Mouse (Mus musculus): ENCODE data around the gene Rfesd. TPM values are rescaled to one million over a fixed set of nuclear protein-coding genes. Genes with fewer than 3 reads are reported as not detected.

Gene Rfesd
- 15.3 and 16.0 TPM in 2 replicates for polyA plus RNA-seq (2014; fragmentation: Nextera tagmentation; extraction: Ambion mirVana)

GRCm38 (mm10) chr13:76017974-76018843 lies at the start of gene Rfesd:
Gene Rfesd, minus strand, starts transcription at chr13:76018719.
- H3K27ac ChIP-seq (ENCODE audit: low read depth), result peak within 1 kb of the TSS; percentile 95
- 1% methylated on average over 50 of the region's 50 CpGs for WGBS
- peaks cover 7% of the 10 kb centered on the region; the same call in 1 of the 2 replicates for H3K4me1 ChIP-seq (replicated peaks; ENCODE audit: control insufficient read depth, insufficient read depth, low read length)
- peak; percentile 99 for ATAC-seq (replicated peaks; ENCODE audit: low FRiP score, low TSS enrichment, low read depth)
- peak within 1 kb of the TSS; percentile 96 for H3K9ac ChIP-seq (ENCODE audit: low read length)
- no peaks in the 10 kb centered on the region for H3K36me3 ChIP-seq (ENCODE audit: control insufficient read depth, insufficient read depth, low read length)
- H3K27me3 ChIP-seq (replicated peaks; ENCODE audit: control insufficient read depth, insufficient read depth, low read length), result no peaks in the 10 kb centered on the region
- peak within 1 kb of the TSS; percentile 76 for H3K4me2 ChIP-seq (ENCODE audit: low read length)
- no peaks in the 10 kb centered on the region for H3K9me3 ChIP-seq (ENCODE audit: control insufficient read depth, low read length)
- peak; percentile 96 for DNase-seq (ENCODE audit: low spot score)
- H3K4me3 ChIP-seq (ENCODE audit: low read depth, low read length), result peak within 1 kb of the TSS; percentile 81

GRCm38 (mm10) chr13:76064363-76064945 lies 45.9 kb upstream of the Rfesd start:
- ATAC-seq (replicated peaks; ENCODE audit: low FRiP score, low TSS enrichment, low read depth) (no peak), DNase-seq (ENCODE audit: low spot score) (no peak)

GRCm38 (mm10) chr13:76063548-76063947 lies 45.0 kb upstream of the Rfesd start:
- no peak overlapping the region for H3K4me3 ChIP-seq (ENCODE audit: low read depth, low read length)
- H3K4me2 ChIP-seq (ENCODE audit: low read length), result no peak overlapping the region
- WGBS, result 85% methylated on average over 4 of the region's 4 CpGs
- H3K27ac ChIP-seq (ENCODE audit: low read depth), result no peak overlapping the region
- no peak overlapping the region for H3K9ac ChIP-seq (ENCODE audit: low read length)
- H3K9me3 ChIP-seq (ENCODE audit: control insufficient read depth, low read length), result no peaks in the 10 kb centered on the region
- no peaks in the 10 kb centered on the region for H3K4me1 ChIP-seq (replicated peaks; ENCODE audit: control insufficient read depth, insufficient read depth, low read length)
- H3K36me3 ChIP-seq (ENCODE audit: control insufficient read depth, insufficient read depth, low read length), result peaks cover 3% of the 10 kb centered on the region; the same call in 1 of the 2 replicates
- no peak for DNase-seq (ENCODE audit: low spot score)
- no peak for ATAC-seq (replicated peaks; ENCODE audit: low FRiP score, low TSS enrichment, low read depth)
- H3K27me3 ChIP-seq (replicated peaks; ENCODE audit: control insufficient read depth, insufficient read depth, low read length), result no peaks in the 10 kb centered on the region

More at GRCm38 (mm10) chr13:76064363-76064945, 45.9 kb upstream of the Rfesd start:
- no peaks in the 10 kb centered on the region for H3K27me3 ChIP-seq (replicated peaks; ENCODE audit: control insufficient read depth, insufficient read depth, low read length)
- H3K4me1 ChIP-seq (replicated peaks; ENCODE audit: control insufficient read depth, insufficient read depth, low read length), result no peaks in the 10 kb centered on the region
- H3K4me3 ChIP-seq (ENCODE audit: low read depth, low read length), result no peak overlapping the region
- no peak overlapping the region for H3K4me2 ChIP-seq (ENCODE audit: low read length)
- H3K27ac ChIP-seq (ENCODE audit: low read depth), result no peak overlapping the region
- WGBS, result 86% methylated on average over 13 of the region's 13 CpGs
- H3K36me3 ChIP-seq (ENCODE audit: control insufficient read depth, insufficient read depth, low read length), result peaks cover 3% of the 10 kb centered on the region; the same call in 1 of the 2 replicates
- H3K9ac ChIP-seq (ENCODE audit: low read length), result no peak overlapping the region
- H3K9me3 ChIP-seq (ENCODE audit: control insufficient read depth, low read length), result no peaks in the 10 kb centered on the region

GRCm38 (mm10) chr13:76062569-76062968 lies 44.0 kb upstream of the Rfesd start:
- H3K4me2 ChIP-seq (ENCODE audit: low read length), result no peak overlapping the region
- 90% methylated on average over 3 of the region's 3 CpGs for WGBS
- no peaks in the 10 kb centered on the region for H3K4me1 ChIP-seq (replicated peaks; ENCODE audit: control insufficient read depth, insufficient read depth, low read length)
- ATAC-seq (replicated peaks; ENCODE audit: low FRiP score, low TSS enrichment, low read depth) (no peak), DNase-seq (ENCODE audit: low spot score) (no peak)
- H3K9me3 ChIP-seq (ENCODE audit: control insufficient read depth, low read length), result no peaks in the 10 kb centered on the region
- no peak overlapping the region for H3K4me3 ChIP-seq (ENCODE audit: low read depth, low read length)
- H3K9ac ChIP-seq (ENCODE audit: low read length), result no peak overlapping the region
- no peak overlapping the region for H3K27ac ChIP-seq (ENCODE audit: low read depth)
- H3K36me3 ChIP-seq (ENCODE audit: control insufficient read depth, insufficient read depth, low read length), result peaks cover 3% of the 10 kb centered on the region; the same call in 1 of the 2 replicates
- 0 out of 2 replicates have a peak, but pooled peaks cover 5% of the 10 kb centered on the region for H3K27me3 ChIP-seq (replicated peaks; ENCODE audit: control insufficient read depth, insufficient read depth, low read length)

GRCm38 (mm10) chr13:76062126-76062525 lies 43.6 kb upstream of the Rfesd start:
- DNase-seq (ENCODE audit: low spot score), result no peak
- Histone ChIP-seq H3K4me1 (replicated peaks; ENCODE audit: control insufficient read depth, insufficient read depth, low read length) (no peaks in the 10 kb centered on the region), H3K4me2 (ENCODE audit: low read length) (no peak overlapping the region), H3K27me3 (replicated peaks; ENCODE audit: control insufficient read depth, insufficient read depth, low read length) (peaks cover 10% of the 10 kb centered on the region; the same call in 1 of the 2 replicates), H3K27ac (ENCODE audit: low read depth) (no peak overlapping the region), H3K36me3 (ENCODE audit: control insufficient read depth, insufficient read depth, low read length) (peaks cover 3% of the 10 kb centered on the region; the same call in 1 of the 2 replicates), H3K4me3 (ENCODE audit: low read depth, low read length) (no peak overlapping the region), H3K9ac (ENCODE audit: low read length) (no peak overlapping the region), H3K9me3 (ENCODE audit: control insufficient read depth, low read length) (no peaks in the 10 kb centered on the region)
- no peak for ATAC-seq (replicated peaks; ENCODE audit: low FRiP score, low TSS enrichment, low read depth)
- WGBS, result 86% methylated on average over 3 of the region's 3 CpGs

GRCm38 (mm10) chr13:76059591-76059990 lies 41.1 kb upstream of the Rfesd start:
- Histone ChIP-seq H3K27me3 (replicated peaks; ENCODE audit: control insufficient read depth, insufficient read depth, low read length) (peaks cover 35% of the 10 kb centered on the region), H3K4me3 (ENCODE audit: low read depth, low read length) (no peak overlapping the region), H3K27ac (ENCODE audit: low read depth) (no peak overlapping the region), H3K4me1 (replicated peaks; ENCODE audit: control insufficient read depth, insufficient read depth, low read length) (peaks cover 8% of the 10 kb centered on the region; the same call in 1 of the 2 replicates), H3K9me3 (ENCODE audit: control insufficient read depth, low read length) (no peaks in the 10 kb centered on the region), H3K9ac (ENCODE audit: low read length) (no peak overlapping the region), H3K4me2 (ENCODE audit: low read length) (no peak overlapping the region), H3K36me3 (ENCODE audit: control insufficient read depth, insufficient read depth, low read length) (no peaks in the 10 kb centered on the region)
- 89% methylated on average over 4 of the region's 4 CpGs for WGBS
- DNase-seq (ENCODE audit: low spot score), result no peak
- ATAC-seq (replicated peaks; ENCODE audit: low FRiP score, low TSS enrichment, low read depth), result no peak

GRCm38 (mm10) chr13:76057267-76058069 lies 38.9 kb upstream of the Rfesd start:
- Histone ChIP-seq H3K9ac (ENCODE audit: low read length) (no peak overlapping the region), H3K4me1 (replicated peaks; ENCODE audit: control insufficient read depth, insufficient read depth, low read length) (peaks cover 8% of the 10 kb centered on the region; the same call in 1 of the 2 replicates), H3K27me3 (replicated peaks; ENCODE audit: control insufficient read depth, insufficient read depth, low read length) (peaks cover 50% of the 10 kb centered on the region), H3K4me2 (ENCODE audit: low read length) (no peak overlapping the region), H3K9me3 (ENCODE audit: control insufficient read depth, low read length) (no peaks in the 10 kb centered on the region), H3K27ac (ENCODE audit: low read depth) (no peak overlapping the region), H3K36me3 (ENCODE audit: control insufficient read depth, insufficient read depth, low read length) (no peaks in the 10 kb centered on the region), H3K4me3 (ENCODE audit: low read depth, low read length) (no peak overlapping the region)
- WGBS, result 65% methylated on average over 10 of the region's 10 CpGs
- no peak for DNase-seq (ENCODE audit: low spot score)
- ATAC-seq (replicated peaks; ENCODE audit: low FRiP score, low TSS enrichment, low read depth), result no peak

GRCm38 (mm10) chr13:76056896-76057266 lies 38.4 kb upstream of the Rfesd start, which contains the start of gene Gpr150:
Gene Gpr150, minus strand, starts transcription at chr13:76056996.
- Histone ChIP-seq H3K9me3 (ENCODE audit: control insufficient read depth, low read length) (no peaks in the 10 kb centered on the region), H3K4me3 (ENCODE audit: low read depth, low read length) (peak within 1 kb of the TSS; percentile 31), H3K9ac (ENCODE audit: low read length) (no peak within 1 kb of the TSS; the same call in 1 of the 2 replicates), H3K27ac (ENCODE audit: low read depth) (no peak within 1 kb of the TSS), H3K4me2 (ENCODE audit: low read length) (peak within 1 kb of the TSS; percentile 85), H3K27me3 (replicated peaks; ENCODE audit: control insufficient read depth, insufficient read depth, low read length) (peaks cover 50% of the 10 kb centered on the region), H3K4me1 (replicated peaks; ENCODE audit: control insufficient read depth, insufficient read depth, low read length) (peaks cover 8% of the 10 kb centered on the region; the same call in 1 of the 2 replicates), H3K36me3 (ENCODE audit: control insufficient read depth, insufficient read depth, low read length) (no peaks in the 10 kb centered on the region)
- ATAC-seq (replicated peaks; ENCODE audit: low FRiP score, low TSS enrichment, low read depth) (no peak), DNase-seq (ENCODE audit: low spot score) (no peak)
- 22% methylated on average over 10 of the region's 10 CpGs for WGBS
